Mouse (Mus musculus) heart, embryonic 14.5 days (tissue): Measurements from ENCODE around the gene Rhof. TPM values are rescaled to one million over a fixed set of nuclear protein-coding genes. Genes with fewer than 3 reads are reported as not detected.

ENCODE experiments used
- ATAC-seq: fragments of 200-750 bp; cut with Nextera tagmentation; 2 replicates; pipeline ENCODE4 v1.8.0; 2017; ENCODE audit warnings: low read depth, moderate TSS enrichment; ENCODE audit not compliant: insufficient number of reproducible peaks, insufficient read depth, low FRiP score
- H3K27ac ChIP-seq, 2 experiments: fragments of 200-500 bp in 1 of 2; fragments of 300-500 bp in 1 of 2; sonication (generic) in 1 of 2; replicated peaks in 1 of 2; 2 replicates each; pipeline ENCODE4 v1.5.1; 2012 to 2014; ENCODE audit warnings: low read depth in 2 of 2, low read length in 2 of 2, control low read depth in 1 of 2, mild to moderate bottlenecking in 1 of 2, mixed read lengths in 1 of 2; ENCODE audit not compliant: control insufficient read depth in 1 of 2, insufficient read depth in 1 of 2
- H3K27me3 ChIP-seq: fragments of 300-500 bp; sonication (generic); 2 replicates; pipeline ENCODE4 v1.6.1; 2014; ENCODE audit warnings: mild to moderate bottlenecking, low read length, control low read depth; ENCODE audit not compliant: control insufficient read depth, insufficient read depth
- H3K36me3 ChIP-seq: fragments of 300-500 bp; sonication (generic); 2 replicates; pipeline ENCODE4 v1.6.1; 2014; ENCODE audit warnings: mild to moderate bottlenecking, control low read depth, low read length, mixed read lengths; ENCODE audit not compliant: control insufficient read depth, insufficient read depth
- H3K4me1 ChIP-seq, 2 experiments: fragments of 200-500 bp in 1 of 2; fragments of 300-500 bp in 1 of 2; sonication (generic) in 1 of 2; 2 replicates each; pipeline ENCODE4 v1.6.1; 2012 to 2014; ENCODE audit warnings: low read length in 2 of 2, control low read depth in 1 of 2, mixed read lengths in 1 of 2; ENCODE audit not compliant: control insufficient read depth in 2 of 2, insufficient read depth in 2 of 2
- H3K4me2 ChIP-seq: fragments of 300-500 bp; sonication (generic); 2 replicates; pipeline ENCODE4 v1.6.1; 2014; ENCODE audit warnings: mild to moderate bottlenecking, low read length
- H3K4me3 ChIP-seq, 2 experiments: fragments of 200-500 bp in 1 of 2; fragments of 300-500 bp in 1 of 2; sonication (generic) in 1 of 2; 2 replicates each; pipeline ENCODE4 v1.5.1; 2012 to 2014; ENCODE audit warnings: low read length in 2 of 2, mild to moderate bottlenecking in 2 of 2, control low read depth in 1 of 2, low read depth in 1 of 2, moderate library complexity in 1 of 2; ENCODE audit not compliant: control insufficient read depth in 1 of 2, insufficient read depth in 1 of 2
- H3K9ac ChIP-seq: fragments of 300-500 bp; sonication (generic); 2 replicates; pipeline ENCODE4 v1.6.1; 2014; ENCODE audit warnings: mild to moderate bottlenecking, low read length
- H3K9me3 ChIP-seq: fragments of 300-500 bp; sonication (generic); 2 replicates; pipeline ENCODE4 v1.6.1; 2016; ENCODE audit warnings: low read length, control low read depth; ENCODE audit not compliant: control insufficient read depth
- WGBS: fragments of 180-500 bp; shearing (Covaris S2); extraction: QIAGEN DNeasy Blood & Tissue Kit; methylation state at CpG from one replicate; pipeline ENCODE4 v1.1.7; 2014; 5-methylcytosine and 5-hydroxymethylcytosine counted together
- polyA plus RNA-seq: library from polyadenylated mRNA; unstranded; fragments of >200 nt; fragmentation: Nextera tagmentation; extraction: Ambion mirVana; gene quantifications from 2 replicates; pipeline ENCODE4 v1.2.1, GENCODE M21; 2014

Rhof gene
- polyA plus RNA-seq, 1 experiment from 2014 or later, result 0.99 TPM

- H3K4me3 ChIP-seq, result no peak overlapping the region
- no peak for ATAC-seq
- H3K9me3 ChIP-seq, result 0 out of 2 replicates have a peak, but pooled peaks cover 6% of the 10 kb centered on the region
- H3K4me2 ChIP-seq, result no peak overlapping the region
- H3K4me1 ChIP-seq, result peaks cover 8 to 14% of the 10 kb centered on the region in 2 experiments
- H3K9ac ChIP-seq, result no peak overlapping the region
- H3K27me3 ChIP-seq, result no peaks in the 10 kb centered on the region
- H3K36me3 ChIP-seq, result no peaks in the 10 kb centered on the region
- 88% methylated on average over 2 of the region's 2 CpGs for WGBS
- H3K27ac ChIP-seq, result no peak overlapping the region
These were observed 46.0 kb downstream of the Rhof start for GRCm38 (mm10) chr5:123086501-123086900.

- Histone ChIP-seq H3K9me3 (peaks cover 4% of the 10 kb centered on the region; the same call in 1 of the 2 replicates), H3K36me3 (no peaks in the 10 kb centered on the region), H3K9ac (no peak overlapping the region), H3K27ac (no peak overlapping the region), H3K27me3 (no peaks in the 10 kb centered on the region), H3K4me2 (no peak overlapping the region), H3K4me1 (peaks cover 8 to 14% of the 10 kb centered on the region in 2 experiments), H3K4me3 (no peak overlapping the region)
- no peak for ATAC-seq
- 44% methylated on average over 13 of the region's 13 CpGs for WGBS
These were observed 49.0 kb downstream of the Rhof start for GRCm38 (mm10) chr5:123083340-123084050.

- H3K9me3 ChIP-seq, result peaks cover 4% of the 10 kb centered on the region; the same call in 1 of the 2 replicates
- H3K27ac ChIP-seq, result peak overlapping the region in 1 of 2 experiments; percentile 44; a peak in 2 of 4 replicates
- no peaks in the 10 kb centered on the region for H3K36me3 ChIP-seq
- H3K4me3 ChIP-seq, result no peak overlapping the region
- H3K27me3 ChIP-seq, result no peaks in the 10 kb centered on the region
- 94% methylated on average over 13 of the region's 13 CpGs for WGBS
- no peak for ATAC-seq
- peaks cover 21 to 26% of the 10 kb centered on the region in 2 experiments for H3K4me1 ChIP-seq
- H3K4me2 ChIP-seq, result no peak overlapping the region
- H3K9ac ChIP-seq, result no peak overlapping the region
These were observed 52.0 kb downstream of the Rhof start for GRCm38 (mm10) chr5:123080510-123080909.

- Histone ChIP-seq H3K36me3 (no peaks in the 10 kb centered on the region), H3K27ac (peak overlapping the region; percentile 61 to 65), H3K4me2 (peak overlapping the region; percentile 19; the same call in 1 of the 2 replicates), H3K4me1 (peaks cover 22 to 29% of the 10 kb centered on the region in 2 experiments), H3K9ac (no peak overlapping the region), H3K27me3 (no peaks in the 10 kb centered on the region), H3K4me3 (no peak overlapping the region), H3K9me3 (peaks cover 4% of the 10 kb centered on the region; the same call in 1 of the 2 replicates)
- ATAC-seq, result no peak
- 56% methylated on average over 8 of the region's 8 CpGs for WGBS
These were observed 52.5 kb downstream of the Rhof start for GRCm38 (mm10) chr5:123080041-123080440.

- no peaks in the 10 kb centered on the region for H3K36me3 ChIP-seq
- H3K9ac ChIP-seq, result no peak overlapping the region
- H3K27me3 ChIP-seq, result no peaks in the 10 kb centered on the region
- H3K4me3 ChIP-seq, result no peak overlapping the region
- no peak for ATAC-seq
- peaks cover 4% of the 10 kb centered on the region; the same call in 1 of the 2 replicates for H3K9me3 ChIP-seq
- H3K27ac ChIP-seq, result peak overlapping the region; percentile 61 to 65
- WGBS, result 86% methylated on average over 1 of the region's 1 CpGs
- peaks cover 22 to 29% of the 10 kb centered on the region in 2 experiments for H3K4me1 ChIP-seq
- peak overlapping the region; percentile 19; the same call in 1 of the 2 replicates for H3K4me2 ChIP-seq
These were observed 52.9 kb downstream of the Rhof start for GRCm38 (mm10) chr5:123079568-123079967.

- Histone ChIP-seq H3K9ac (peak overlapping the region; percentile 86), H3K36me3 (no peaks in the 10 kb centered on the region), H3K27ac (peak overlapping the region in 1 of 2 experiments; percentile 4; a peak in 1 of 4 replicates), H3K27me3 (no peaks in the 10 kb centered on the region), H3K4me2 (peak overlapping the region; percentile 99), H3K9me3 (peaks cover 4% of the 10 kb centered on the region; the same call in 1 of the 2 replicates), H3K4me3 (peak overlapping the region; percentile 56 to 91), H3K4me1 (peaks cover 16 to 20% of the 10 kb centered on the region in 2 experiments)
- WGBS, result under 1% methylated on average over 34 of the region's 35 CpGs
- peak; percentile 42; the same call in 1 of the 2 replicates for ATAC-seq
These were observed 55.8 kb downstream of the Rhof start for GRCm38 (mm10) chr5:123076419-123077281.
